Mouse (Mus musculus): ENCODE results near the gene Zfp711. TPM values are rescaled to one million over a fixed set of nuclear protein-coding genes. Genes with fewer than 3 reads are reported as not detected.

The Zfp711 gene
- polyA plus RNA-seq (2012; rRNA removed): 0.16 and 0.34 TPM in 2 replicates

- peak; percentile 42; the same call in 1 of the 2 replicates for TF ChIP-seq POLR2A (IDR thresholded peaks at IDR 0.05; ENCODE audit: borderline replicate concordance, extremely low read depth, low read depth, low read length)
- no peak for TF ChIP-seq CTCF (IDR thresholded peaks at IDR 0.05; ENCODE audit: insufficient read depth, low read length)
- peak; percentile 34 for DNase-seq
- WGBS: 22% methylated on average over 78 of the region's 79 CpGs
- Histone ChIP-seq H3K4me3 (replicated peaks; ENCODE audit: extremely low read depth, low read depth, low read length) (peak within 1 kb of the TSS; percentile 72), H3K4me1 (ENCODE audit: control insufficient read depth, insufficient read depth, low read length) (no peaks in the 10 kb centered on the region)
These were observed at the start of gene Zfp711 for GRCm38 (mm10) chrX:112600511-112601305. Gene Zfp711 (plus strand): TSS chrX:112600526.

DNA sequence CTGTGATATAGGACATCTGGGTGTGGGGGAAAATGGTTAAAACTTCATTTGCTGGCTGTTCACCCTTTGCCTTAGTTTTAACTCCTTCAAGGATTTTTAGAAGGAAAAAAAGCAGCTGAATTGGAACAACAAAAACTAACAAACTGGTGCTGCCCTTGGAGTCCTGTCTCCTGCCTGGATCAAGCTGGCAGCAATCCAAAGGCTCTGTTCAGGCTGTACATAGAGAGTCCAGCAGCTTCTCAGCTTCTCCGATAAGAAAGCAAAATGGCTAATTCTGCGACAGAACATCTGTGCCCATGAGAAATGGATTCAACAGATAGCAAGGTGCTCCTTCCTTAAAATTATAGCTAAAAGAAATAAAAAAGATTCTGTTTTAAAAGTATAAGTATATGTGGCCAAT, 32.6 kb upstream of the Zfp711 start:
- Histone ChIP-seq H3K4me1 (ENCODE audit: control insufficient read depth, insufficient read depth, low read length) (no peaks in the 10 kb centered on the region), H3K4me3 (replicated peaks; ENCODE audit: extremely low read depth, low read depth, low read length) (no peak overlapping the region)
- TF ChIP-seq CTCF (IDR thresholded peaks at IDR 0.05; ENCODE audit: insufficient read depth, low read length) (no peak), POLR2A (IDR thresholded peaks at IDR 0.05; ENCODE audit: borderline replicate concordance, extremely low read depth, low read depth, low read length) (no peak)
- DNase-seq: no peak
- WGBS: 87% methylated on average over 2 of the region's 2 CpGs

- Histone ChIP-seq H3K4me1 (ENCODE audit: control insufficient read depth, insufficient read depth, low read length) (no peaks in the 10 kb centered on the region), H3K4me3 (replicated peaks; ENCODE audit: extremely low read depth, low read depth, low read length) (peak overlapping the region; percentile 72)
- 34% methylated on average over 79 of the region's 81 CpGs for WGBS
- DNase-seq: peak; percentile 14
- no peak for TF ChIP-seq CTCF (IDR thresholded peaks at IDR 0.05; ENCODE audit: insufficient read depth, low read length)
These were observed 1.2 kb downstream of the Zfp711 start for GRCm38 (mm10) chrX:112601306-112602120.

- DNase-seq: no peak
- Histone ChIP-seq H3K4me1 (ENCODE audit: control insufficient read depth, insufficient read depth, low read length) (no peaks in the 10 kb centered on the region), H3K4me3 (replicated peaks; ENCODE audit: extremely low read depth, low read depth, low read length) (no peak overlapping the region)
- TF ChIP-seq CTCF (IDR thresholded peaks at IDR 0.05; ENCODE audit: insufficient read depth, low read length): no peak
- TF ChIP-seq POLR2A (IDR thresholded peaks at IDR 0.05; ENCODE audit: borderline replicate concordance, extremely low read depth, low read depth, low read length): no peak
- 44% methylated on average over 1 of the region's 1 CpGs for WGBS
These were observed 75.2 kb downstream of the Zfp711 start for GRCm38 (mm10) chrX:112675525-112675924.

DNA sequence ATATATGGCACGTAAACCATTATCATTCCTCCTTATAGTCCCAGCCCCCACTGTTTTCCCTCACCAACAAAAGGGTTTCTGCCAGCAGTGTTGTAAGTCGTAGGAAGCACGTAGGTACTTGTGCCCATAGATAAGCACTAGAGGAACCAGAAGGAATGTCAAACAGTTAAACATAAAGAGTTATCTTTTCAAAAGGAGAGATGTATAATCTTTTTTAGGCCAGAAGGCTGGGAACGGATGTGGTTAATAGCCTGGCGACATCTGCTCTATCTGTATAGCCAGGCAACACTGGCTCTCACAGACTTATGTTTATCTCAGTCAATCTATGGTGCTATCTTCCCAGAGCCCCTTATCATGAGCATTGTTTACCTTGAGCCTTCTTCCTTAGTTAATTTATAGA, 80.3 kb downstream of the Zfp711 start:
- H3K4me1 ChIP-seq (ENCODE audit: control insufficient read depth, insufficient read depth, low read length): no peaks in the 10 kb centered on the region
- DNase-seq: no peak
- no peak for TF ChIP-seq CTCF (IDR thresholded peaks at IDR 0.05; ENCODE audit: insufficient read depth, low read length)
- no peak for TF ChIP-seq POLR2A (IDR thresholded peaks at IDR 0.05; ENCODE audit: borderline replicate concordance, extremely low read depth, low read depth, low read length)
- H3K4me3 ChIP-seq (replicated peaks; ENCODE audit: extremely low read depth, low read depth, low read length): no peak overlapping the region
- WGBS: 54% methylated on average over 5 of the region's 5 CpGs

Other genes starting within 250 kb of the Zfp711 start
- not detected in 2 replicates for gene Satl1, start 193.7 kb upstream of the Zfp711 start, polyA plus RNA-seq (2012; rRNA removed)
- gene 2010106E10Rik, start 105.3 kb upstream of the Zfp711 start, polyA plus RNA-seq (2012; rRNA removed): not detected in 2 replicates
- 1.8 and 4.6 TPM in 2 replicates for gene Pof1b, start 98.1 kb downstream of the Zfp711 start, polyA plus RNA-seq (2012; rRNA removed)

All from lung, adult 2 months (tissue).